Mouse (Mus musculus): ENCODE data around the gene Lrrc18.

The Lrrc18 gene

DNA sequence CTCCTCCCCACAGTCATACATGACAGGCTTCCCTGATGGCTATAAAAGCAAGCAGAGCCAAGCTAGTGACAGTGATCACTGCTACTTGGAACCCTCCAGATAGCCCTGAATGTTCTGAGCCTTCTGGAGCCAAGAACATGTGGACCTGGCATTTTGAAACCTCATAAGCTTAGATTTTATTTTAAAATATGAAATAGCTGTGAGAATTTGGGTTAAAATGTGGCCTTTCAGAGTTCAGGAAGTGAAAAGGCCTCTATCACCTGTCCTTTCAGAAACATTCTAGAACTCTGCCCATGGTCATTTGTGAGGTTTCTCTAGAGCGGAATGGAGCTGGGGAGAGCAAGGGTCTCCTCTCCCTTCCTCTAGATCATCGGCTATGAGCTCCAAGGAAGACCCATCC, at the start of gene Lrrc18:
TSS of gene Lrrc18 (plus strand) at position 301 of the 400 bp plus-strand sequence.
- no peak for DNase-seq

GRCm38 (mm10) chr14:32947512-32947911, 43.7 kb upstream of the Lrrc18 start:
- no peak for DNase-seq

GRCm38 (mm10) chr14:32950312-32951301, 40.6 kb upstream of the Lrrc18 start:
- no peak for DNase-seq

DNA sequence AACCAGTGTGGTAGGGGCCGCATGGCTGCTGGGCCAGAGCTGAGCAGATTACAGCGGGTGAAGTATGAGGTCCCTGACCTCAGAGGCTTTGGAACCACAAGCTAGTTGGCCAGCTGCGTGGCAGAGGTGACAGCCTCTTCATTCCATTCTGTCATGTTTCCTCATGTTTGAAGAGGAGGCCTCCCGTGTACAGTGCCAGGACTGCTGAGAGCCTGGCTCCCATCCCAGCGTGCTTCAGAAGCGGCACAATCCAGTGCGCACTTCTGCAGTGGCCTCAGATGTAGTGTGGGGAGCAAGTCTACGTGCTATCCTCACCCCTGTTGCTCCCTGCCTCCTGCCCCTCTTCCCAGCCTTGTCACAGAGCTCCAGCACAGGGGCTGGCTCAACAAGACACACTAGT, 34.7 kb upstream of the Lrrc18 start:
- no peak for DNase-seq

- DNase-seq = no peak
These were observed 32.5 kb upstream of the Lrrc18 start for GRCm38 (mm10) chr14:32958671-32959070.

- peak; percentile 30 for DNase-seq
These were observed 30.7 kb upstream of the Lrrc18 start for GRCm38 (mm10) chr14:32960481-32960880.

GRCm38 (mm10) chr14:32964742-32965141, 26.4 kb upstream of the Lrrc18 start:
- DNase-seq = no peak

GRCm38 (mm10) chr14:32970700-32971099, 20.5 kb upstream of the Lrrc18 start:
- no peak for DNase-seq

GRCm38 (mm10) chr14:32984176-32984738, 6.9 kb upstream of the Lrrc18 start:
- no peak for DNase-seq

DNA sequence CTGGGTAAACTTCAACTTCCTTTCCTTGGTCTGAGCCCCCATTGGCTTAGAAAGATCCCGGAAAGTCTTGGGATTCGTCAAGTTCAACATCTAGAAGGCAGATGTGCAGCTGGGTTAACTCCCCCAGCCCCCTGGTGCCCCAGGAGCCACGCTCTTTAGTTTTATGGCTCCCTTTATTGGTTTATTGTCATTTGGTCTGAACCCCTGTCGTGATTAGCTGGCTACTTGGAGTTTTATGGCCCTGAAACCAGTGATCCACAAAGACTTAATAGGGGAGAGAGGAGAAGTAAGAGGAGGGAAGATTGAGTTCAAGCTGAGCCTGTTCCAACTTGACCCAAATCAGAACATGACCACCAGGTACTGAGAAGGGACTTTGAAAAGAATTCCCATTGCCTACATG, 4.5 kb upstream of the Lrrc18 start:
- no peak for DNase-seq

GRCm38 (mm10) chr14:32994954-32995636, 3.9 kb downstream of the Lrrc18 start:
- DNase-seq = no peak

- no peak for DNase-seq
These were observed 8.3 kb downstream of the Lrrc18 start for GRCm38 (mm10) chr14:32999511-32999910.

- no peak for DNase-seq
These were observed 9.2 kb downstream of the Lrrc18 start for GRCm38 (mm10) chr14:33000112-33000979.

- no peak for DNase-seq
These were observed 13.9 kb downstream of the Lrrc18 start for GRCm38 (mm10) chr14:33005114-33005513.

- no peak for DNase-seq
These were observed 16.5 kb downstream of the Lrrc18 start for GRCm38 (mm10) chr14:33007638-33008037.

DNA sequence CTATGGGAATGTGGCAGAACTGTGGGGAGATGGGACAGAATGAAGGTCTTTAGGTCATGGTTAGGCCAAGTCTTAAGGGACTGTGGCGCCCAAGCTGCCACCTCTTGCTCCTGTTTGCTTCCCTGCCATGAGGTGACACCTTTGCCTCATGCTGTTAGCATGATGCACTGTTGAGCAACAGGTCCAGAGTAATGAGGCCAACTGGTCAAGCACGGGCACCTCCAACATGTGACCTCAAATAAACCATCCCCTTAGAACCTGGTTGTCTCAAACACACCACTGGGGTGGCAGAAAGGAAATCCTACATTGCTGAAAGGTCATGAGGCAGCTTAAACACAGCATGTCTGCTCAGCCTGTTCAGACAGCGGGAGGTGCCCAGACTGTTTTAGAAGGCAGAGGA, 27.9 kb downstream of the Lrrc18 start:
- DNase-seq = no peak

DNA sequence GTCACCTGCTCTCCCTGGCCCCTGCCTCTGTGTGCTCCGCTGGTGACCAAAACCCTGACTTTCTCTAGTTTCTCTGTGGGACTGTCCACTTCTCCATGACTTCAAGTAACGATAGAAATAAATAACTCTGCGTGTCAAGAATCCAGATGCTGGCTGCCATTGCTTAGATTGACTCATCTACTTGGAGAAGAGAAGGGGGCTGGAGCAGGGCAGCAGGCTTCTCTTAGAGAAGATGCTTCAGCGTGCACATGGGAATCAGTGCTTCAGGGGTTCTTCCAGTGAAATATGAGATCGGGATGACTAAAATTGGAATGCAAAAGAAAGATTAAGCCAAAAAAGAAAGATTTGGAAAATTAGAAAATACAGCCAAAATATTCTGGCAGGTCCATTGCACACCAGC, 28.4 kb downstream of the Lrrc18 start:
- DNase-seq = no peak

DNA sequence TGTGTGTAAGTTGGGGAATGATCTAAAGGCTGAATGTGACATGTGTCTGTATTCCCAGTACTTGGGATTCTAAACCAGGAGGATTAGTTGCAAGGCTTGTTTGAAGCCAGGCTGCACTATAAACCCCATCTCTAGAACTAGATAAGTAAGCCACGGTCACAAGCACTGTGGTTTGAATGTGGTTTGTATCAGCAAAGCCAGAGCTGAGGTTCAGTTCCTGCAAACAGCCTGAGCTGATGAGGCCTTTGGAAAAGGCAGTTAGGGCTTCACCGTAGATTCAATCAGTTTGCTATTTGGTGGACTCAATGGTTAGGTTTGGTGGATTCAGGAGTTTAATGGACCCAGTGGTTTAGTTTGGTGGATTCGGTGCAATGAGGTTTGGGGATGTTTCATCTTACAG, 39.7 kb downstream of the Lrrc18 start:
- no peak for DNase-seq

GRCm38 (mm10) chr14:33033424-33033823, 42.2 kb downstream of the Lrrc18 start:
- DNase-seq = no peak

DNA sequence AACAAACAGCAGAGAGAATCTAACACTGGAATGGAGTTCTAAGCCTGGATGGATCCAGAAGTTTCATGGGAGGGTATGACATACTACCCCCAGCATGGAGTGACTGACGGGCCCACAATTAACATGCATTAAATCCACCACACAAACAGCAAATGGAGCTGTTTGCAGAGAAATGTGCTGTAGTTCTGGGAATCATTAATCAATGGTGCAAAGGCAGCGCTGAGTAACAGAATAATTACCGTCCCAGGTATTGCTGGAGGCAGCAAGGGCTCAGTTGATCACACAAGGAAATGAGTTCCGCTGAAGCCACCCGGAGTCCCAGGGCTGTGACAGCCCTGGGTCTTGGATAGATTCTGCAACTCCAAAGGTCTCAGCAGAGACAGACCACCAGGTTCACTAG, 44.2 kb downstream of the Lrrc18 start:
- no peak for DNase-seq

GRCm38 (mm10) chr14:33036811-33037210, 45.6 kb downstream of the Lrrc18 start:
- DNase-seq = no peak

DNA sequence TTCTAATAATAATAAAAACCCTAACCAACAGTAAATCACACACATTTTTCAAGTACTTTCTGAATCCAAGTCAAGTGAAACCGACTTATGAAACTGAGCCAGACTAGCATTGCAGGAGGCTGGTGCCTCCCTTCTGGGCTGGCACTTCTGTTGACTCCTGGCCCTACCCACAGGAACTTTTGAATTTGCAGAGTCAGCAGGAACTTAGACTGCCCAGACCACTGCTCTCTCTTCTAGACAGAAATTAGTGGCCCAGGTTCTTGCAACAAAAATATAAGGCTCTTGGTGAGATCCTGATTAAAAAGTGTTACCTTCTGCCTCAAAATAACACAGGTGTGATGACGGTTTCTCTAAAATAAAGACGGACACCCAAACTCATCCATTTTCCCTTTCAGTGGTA, 54.0 kb downstream of the Lrrc18 start:
- DNase-seq = no peak

GRCm38 (mm10) chr14:33053441-33053840, 62.3 kb downstream of the Lrrc18 start:
- DNase-seq = no peak

Measured in cerebellum, adult 11 months (tissue).